Mouse (Mus musculus): Measurements from ENCODE around the gene Ubap2.

DNA sequence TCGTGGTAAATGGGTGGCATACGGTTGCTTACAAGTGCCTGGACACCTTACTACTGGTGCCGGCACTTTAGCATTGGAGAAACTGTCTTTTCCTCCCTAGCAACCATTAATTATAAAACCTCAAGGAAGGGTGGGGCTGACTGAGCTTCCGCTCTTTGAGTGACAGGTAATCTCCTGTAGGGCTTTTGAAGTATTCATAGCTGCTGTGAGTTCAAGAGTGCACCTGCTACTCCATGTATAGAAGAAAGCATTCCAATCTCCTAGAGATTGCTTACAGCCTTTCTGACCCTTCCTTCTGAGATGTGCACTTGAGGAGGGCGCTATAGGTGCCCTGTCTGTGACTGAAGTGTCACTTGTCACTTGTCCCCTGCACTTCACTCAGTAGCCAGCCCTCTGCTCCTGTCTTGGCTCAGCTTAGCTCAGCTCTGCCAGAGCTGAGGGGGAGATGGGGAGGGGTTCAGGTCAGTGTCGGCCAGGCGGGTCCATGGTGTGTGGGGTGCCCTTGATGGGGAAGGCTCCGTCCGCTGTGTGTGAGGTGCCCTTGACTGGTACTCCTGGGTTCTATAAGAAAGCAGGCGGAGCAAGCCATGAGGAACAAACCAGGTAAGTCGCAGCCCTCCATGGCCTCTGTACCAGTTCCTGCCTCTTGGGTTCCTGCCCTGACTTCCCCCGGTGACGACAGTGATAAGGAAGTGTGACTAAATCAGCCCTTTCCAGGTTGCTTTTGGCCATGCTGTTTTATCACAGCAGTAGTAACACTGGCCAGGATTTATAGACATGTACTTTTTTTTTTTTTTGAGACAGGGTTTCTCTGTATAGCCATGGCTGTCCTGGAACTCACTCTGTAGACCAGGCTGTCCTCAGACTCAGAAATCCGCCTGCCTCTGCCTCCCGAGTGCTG lies 94.9 kb downstream of the Ubap2 start:
- TF ChIP-seq POLR2A (IDR thresholded peaks at IDR 0.05; ENCODE audit: control insufficient read depth, low read depth, low read length) (no peak), CTCF (IDR thresholded peaks at IDR 0.05; ENCODE audit: control insufficient read depth, insufficient read depth, insufficient replicate concordance, low read depth, low read length) (no peak)

Data from testis, adult 2 months (tissue).